ENCODE assay signal across 8 mouse cellular contexts in genomic region chr11:68939451-68940304, GRCm38 (mm10). TPM values are rescaled to one million over a fixed set of nuclear protein-coding genes. Genes with fewer than 3 reads are reported as not detected.
DNase-seq lines count a peak whose midpoint lies in the region; ATAC-seq and TF ChIP-seq lines count a peak whose summit lies in the region.

No protein-coding gene starts in this region.

- peaks cover 5% of the 10 kb centered on the region for H3K4me1 ChIP-seq in heart, embryonic 12.5 days (replicated peaks)
- no peaks in the 10 kb centered on the region for H3K4me1 ChIP-seq in kidney, postnatal 0 days (replicated peaks; ENCODE audit: insufficient read depth, low read length)
- H3K4me1 ChIP-seq in liver, embryonic 11.5 days (replicated peaks; ENCODE audit: control insufficient read depth, insufficient read depth, low read length): peaks cover 8% of the 10 kb centered on the region
- peaks cover 6% of the 10 kb centered on the region; the same call in 1 of the 2 replicates for H3K4me1 ChIP-seq in stomach, embryonic 14.5 days (ENCODE audit: control insufficient read depth, insufficient read depth, low read length)

- H3K9me3 ChIP-seq in heart, embryonic 12.5 days (replicated peaks): no peaks in the 10 kb centered on the region
- no peaks in the 10 kb centered on the region for H3K9me3 ChIP-seq in kidney, postnatal 0 days (replicated peaks; ENCODE audit: low read length)
- no peaks in the 10 kb centered on the region for H3K9me3 ChIP-seq in liver, embryonic 11.5 days (ENCODE audit: control insufficient read depth, low read length)
- H3K9me3 ChIP-seq in stomach, embryonic 14.5 days (ENCODE audit: control insufficient read depth, low read depth, low read length): no peaks in the 10 kb centered on the region

- H3K27me3 ChIP-seq in heart, embryonic 12.5 days (replicated peaks): no peaks in the 10 kb centered on the region
- no peaks in the 10 kb centered on the region for H3K27me3 ChIP-seq in kidney, postnatal 0 days (ENCODE audit: insufficient read depth, low read length)
- H3K27me3 ChIP-seq in liver, embryonic 11.5 days (replicated peaks; ENCODE audit: control insufficient read depth, insufficient read depth, low read length): no peaks in the 10 kb centered on the region
- no peaks in the 10 kb centered on the region for H3K27me3 ChIP-seq in stomach, embryonic 14.5 days (ENCODE audit: control insufficient read depth, insufficient read depth, low read length)

- peak overlapping the region; percentile 56 for H3K4me3 ChIP-seq in heart, embryonic 12.5 days
- H3K4me3 ChIP-seq in kidney, postnatal 0 days (replicated peaks; ENCODE audit: low read depth, low read length): peak overlapping the region; percentile 48
- peak overlapping the region; percentile 46 for H3K4me3 ChIP-seq in liver, embryonic 11.5 days (ENCODE audit: low read depth, low read length)
- H3K4me3 ChIP-seq in stomach, embryonic 14.5 days (ENCODE audit: low read depth, low read length): peak overlapping the region; percentile 31

- peak; percentile 88 for DNase-seq in CD4-positive helper T cell, adult 2 months (ENCODE audit: low read depth, low spot score)
- peak; percentile 89 for DNase-seq in brain, embryonic 18.5 days (ENCODE audit: low read depth, low spot score)
- DNase-seq in kidney, postnatal 0 days (ENCODE audit: low spot score): peak; percentile 98
- peak; percentile 82 for DNase-seq in liver, embryonic 11.5 days (ENCODE audit: low spot score)
- peak; percentile 88 for DNase-seq in naive thymus-derived CD4-positive, alpha-beta T cell, adult 2 months (ENCODE audit: low read depth)

- peak; percentile 96 for ATAC-seq in erythroid progenitor cell, adult 5-6 weeks (replicated peaks; ENCODE audit: low FRiP score, poor library complexity, severe bottlenecking)
- peak; percentile 96 for ATAC-seq in heart, embryonic 12.5 days (ENCODE audit: insufficient number of reproducible peaks, low FRiP score)
- peak; percentile 97 for ATAC-seq in kidney, postnatal 0 days (replicated peaks; ENCODE audit: low FRiP score, low read depth)
- ATAC-seq in liver, embryonic 11.5 days (replicated peaks; ENCODE audit: low FRiP score): peak; percentile 98
- peak; percentile 98 for ATAC-seq in stomach, embryonic 14.5 days (ENCODE audit: insufficient number of reproducible peaks, insufficient read depth, low FRiP score, low read depth)

- H3K9ac ChIP-seq in heart, embryonic 12.5 days: peak overlapping the region; percentile 69
- H3K9ac ChIP-seq in kidney, postnatal 0 days (ENCODE audit: low read depth, low read length): peak overlapping the region; percentile 64
- peak overlapping the region; percentile 51 for H3K9ac ChIP-seq in liver, embryonic 11.5 days (ENCODE audit: low read depth, low read length)
- peak overlapping the region; percentile 0; the same call in 1 of the 2 replicates for H3K9ac ChIP-seq in stomach, embryonic 14.5 days (replicated peaks; ENCODE audit: low read depth, low read length)

- 5% methylated on average over 16 of the region's 16 CpGs for WGBS in heart, embryonic 12.5 days
- WGBS in kidney, postnatal 0 days: 3% methylated on average over 16 of the region's 16 CpGs
- WGBS in liver, embryonic 11.5 days: 5% methylated on average over 16 of the region's 16 CpGs
- WGBS in stomach, embryonic 14.5 days: 1% methylated on average over 16 of the region's 16 CpGs

- H3K27ac ChIP-seq in heart, embryonic 12.5 days (ENCODE audit: poor library complexity, severe bottlenecking): peak overlapping the region; percentile 65
- peak overlapping the region; percentile 72 for H3K27ac ChIP-seq in kidney, postnatal 0 days
- no peak overlapping the region for H3K27ac ChIP-seq in liver, embryonic 11.5 days (ENCODE audit: low read depth, low read length)
- peak overlapping the region; percentile 44; the same call in 1 of the 2 replicates for H3K27ac ChIP-seq in stomach, embryonic 14.5 days (ENCODE audit: low read length)

- H3K4me2 ChIP-seq in heart, embryonic 12.5 days: peak overlapping the region; percentile 73
- peak overlapping the region; percentile 71 for H3K4me2 ChIP-seq in kidney, postnatal 0 days (ENCODE audit: low read length)
- peak overlapping the region; percentile 59 for H3K4me2 ChIP-seq in liver, embryonic 11.5 days
- peak overlapping the region; percentile 59 for H3K4me2 ChIP-seq in stomach, embryonic 14.5 days (replicated peaks; ENCODE audit: low read depth, low read length)

- H3K36me3 ChIP-seq in heart, embryonic 12.5 days: peaks cover 1% of the 10 kb centered on the region; the same call in 1 of the 2 replicates
- H3K36me3 ChIP-seq in kidney, postnatal 0 days (ENCODE audit: insufficient read depth, low read length): no peaks in the 10 kb centered on the region
- no peaks in the 10 kb centered on the region for H3K36me3 ChIP-seq in liver, embryonic 11.5 days (ENCODE audit: control insufficient read depth, insufficient read depth, low read length)
- no peaks in the 10 kb centered on the region for H3K36me3 ChIP-seq in stomach, embryonic 14.5 days (ENCODE audit: control insufficient read depth, insufficient read depth, low read length)

- no peak for TF ChIP-seq CTCF in kidney, postnatal 0 days (IDR thresholded peaks at IDR 0.05; ENCODE audit: low read depth)

RNA-seq across cellular contexts. Expression of gene Odf4, which starts 12.8 kb away (rescaled TPM):
- total RNA-seq in erythroid progenitor cell, adult 5-6 weeks (2015; ENCODE audit: low replicate concordance): not detected in 2 replicates
- not detected in 2 replicates for total RNA-seq in erythroid progenitor cell, adult 5-6 weeks (2017; ENCODE audit: low replicate concordance)
- polyA plus RNA-seq in heart, embryonic 12.5 days (2016; fragmentation: Nextera tagmentation; extraction: Ambion mirVana): not detected in 2 replicates
- polyA plus RNA-seq in kidney, postnatal 0 days (2015; fragmentation: Nextera tagmentation; extraction: Ambion mirVana): 0.29 TPM in 1 of 2 replicates, not detected in the other
- not detected in 2 replicates for polyA plus RNA-seq in liver, embryonic 11.5 days (2014; fragmentation: Nextera tagmentation; extraction: Ambion mirVana)
- 0.55 TPM in 1 of 2 replicates, not detected in the other for polyA plus RNA-seq in stomach, embryonic 14.5 days (2014; fragmentation: Nextera tagmentation; extraction: Ambion mirVana)

RNA-seq across cellular contexts. Expression of gene Arhgef15, which starts 17.6 kb away (rescaled TPM):
- not detected in 2 replicates for total RNA-seq in erythroid progenitor cell, adult 5-6 weeks (2015; ENCODE audit: low replicate concordance)
- not detected in 2 replicates for total RNA-seq in erythroid progenitor cell, adult 5-6 weeks (2017; ENCODE audit: low replicate concordance)
- polyA plus RNA-seq in heart, embryonic 12.5 days (2016; fragmentation: Nextera tagmentation; extraction: Ambion mirVana): 13.3 TPM in 2 replicates
- polyA plus RNA-seq in kidney, postnatal 0 days (2015; fragmentation: Nextera tagmentation; extraction: Ambion mirVana): 8.9 and 11.3 TPM in 2 replicates
- polyA plus RNA-seq in liver, embryonic 11.5 days (2014; fragmentation: Nextera tagmentation; extraction: Ambion mirVana): 5.8 and 6.8 TPM in 2 replicates
- 10.9 and 13.0 TPM in 2 replicates for polyA plus RNA-seq in stomach, embryonic 14.5 days (2014; fragmentation: Nextera tagmentation; extraction: Ambion mirVana)

RNA-seq across cellular contexts. Expression of gene Slc25a35, which starts 28.3 kb away (rescaled TPM):
- total RNA-seq in erythroid progenitor cell, adult 5-6 weeks (2015; ENCODE audit: low replicate concordance): 3.8 TPM in 1 of 2 replicates, not detected in the other
- 0.26 TPM in 1 of 2 replicates, not detected in the other for total RNA-seq in erythroid progenitor cell, adult 5-6 weeks (2017; ENCODE audit: low replicate concordance)
- 1.4 and 2.2 TPM in 2 replicates for polyA plus RNA-seq in heart, embryonic 12.5 days (2016; fragmentation: Nextera tagmentation; extraction: Ambion mirVana)
- 11.1 and 11.5 TPM in 2 replicates for polyA plus RNA-seq in kidney, postnatal 0 days (2015; fragmentation: Nextera tagmentation; extraction: Ambion mirVana)
- polyA plus RNA-seq in liver, embryonic 11.5 days (2014; fragmentation: Nextera tagmentation; extraction: Ambion mirVana): 1.4 and 1.7 TPM in 2 replicates
- polyA plus RNA-seq in stomach, embryonic 14.5 days (2014; fragmentation: Nextera tagmentation; extraction: Ambion mirVana): 4.1 and 5.4 TPM in 2 replicates

RNA-seq across cellular contexts. Expression of gene Rangrf, which starts 35.3 kb away (rescaled TPM):
- total RNA-seq in erythroid progenitor cell, adult 5-6 weeks (2015; ENCODE audit: low replicate concordance): 6.8 and 13.4 TPM in 2 replicates
- 2.7 TPM in 2 replicates for total RNA-seq in erythroid progenitor cell, adult 5-6 weeks (2017; ENCODE audit: low replicate concordance)
- 64.3 and 67.5 TPM in 2 replicates for polyA plus RNA-seq in heart, embryonic 12.5 days (2016; fragmentation: Nextera tagmentation; extraction: Ambion mirVana)
- polyA plus RNA-seq in kidney, postnatal 0 days (2015; fragmentation: Nextera tagmentation; extraction: Ambion mirVana): 55.6 and 58.3 TPM in 2 replicates
- 94.4 and 97.5 TPM in 2 replicates for polyA plus RNA-seq in liver, embryonic 11.5 days (2014; fragmentation: Nextera tagmentation; extraction: Ambion mirVana)
- polyA plus RNA-seq in stomach, embryonic 14.5 days (2014; fragmentation: Nextera tagmentation; extraction: Ambion mirVana): 58.9 and 63.6 TPM in 2 replicates

RNA-seq across cellular contexts. Expression of gene Rpl26, which starts 38.3 kb away (rescaled TPM):
- 896 and 989 TPM in 2 replicates for total RNA-seq in erythroid progenitor cell, adult 5-6 weeks (2015; ENCODE audit: low replicate concordance)
- total RNA-seq in erythroid progenitor cell, adult 5-6 weeks (2017; ENCODE audit: low replicate concordance): 751 and 992 TPM in 2 replicates
- polyA plus RNA-seq in heart, embryonic 12.5 days (2016; fragmentation: Nextera tagmentation; extraction: Ambion mirVana): 640 and 666 TPM in 2 replicates
- 1,114 and 1,312 TPM in 2 replicates for polyA plus RNA-seq in kidney, postnatal 0 days (2015; fragmentation: Nextera tagmentation; extraction: Ambion mirVana)
- polyA plus RNA-seq in liver, embryonic 11.5 days (2014; fragmentation: Nextera tagmentation; extraction: Ambion mirVana): 1,252 and 1,388 TPM in 2 replicates
- 1,222 and 1,288 TPM in 2 replicates for polyA plus RNA-seq in stomach, embryonic 14.5 days (2014; fragmentation: Nextera tagmentation; extraction: Ambion mirVana)

Comparison
In these comparisons a context has a peak if more than half of its experiments do, and no peak if none do; other contexts are left out.
1. H3K9ac ChIP-seq: peak in every context shown above with its lines; median percentile 69 in heart, embryonic 12.5 days; 64 in kidney, postnatal 0 days; 51 in liver, embryonic 11.5 days; 0 in stomach, embryonic 14.5 days.